Mouse (Mus musculus) cortical plate, adult 2 months (tissue): ENCODE data around the gene Spns2.

Experiments used
- CTCF ChIP-seq: fragments of 200-500 bp; IDR thresholded peaks from 2 replicates; pipeline ENCODE4 v1.5.1; 2011; ENCODE audit warnings: mild to moderate bottlenecking, control low read depth, low read length; ENCODE audit not compliant: insufficient read depth; ENCODE audit errors: extremely low read depth
- POLR2A ChIP-seq: fragments of 200-500 bp; IDR thresholded peaks from 2 replicates; pipeline ENCODE4 v1.6.1; 2011; ENCODE audit warnings: mild to moderate bottlenecking, low read length, control low read depth; ENCODE audit not compliant: insufficient read depth; ENCODE audit errors: extremely low read depth

GRCm38 (mm10) chr11:72497367-72497766 lies 7.7 kb upstream of the Spns2 start:
- TF ChIP-seq POLR2A (no peak), CTCF (no peak)
